Mouse (Mus musculus): Measurements from ENCODE around the gene Zfp462.

DNA sequence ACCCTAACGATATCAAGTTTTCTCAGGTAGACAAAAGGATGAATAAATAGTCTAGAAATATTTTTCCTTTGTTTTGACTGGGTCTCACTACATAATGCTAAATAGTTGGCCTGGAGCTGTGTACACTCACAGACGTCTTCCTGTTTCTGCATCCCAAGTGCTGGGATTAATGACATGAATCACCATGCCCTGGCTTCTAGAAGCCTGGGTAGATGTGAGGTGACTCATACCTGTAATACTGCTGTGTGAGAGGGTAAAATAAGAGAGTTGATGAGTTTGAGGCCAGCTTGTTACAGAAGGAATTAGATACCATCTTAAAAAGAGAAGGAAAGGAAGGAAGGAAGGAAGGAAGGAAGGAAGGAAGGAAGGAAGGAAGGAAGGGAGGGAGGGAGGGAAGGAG is 15.2 kb upstream of the Zfp462 start:
- TF ChIP-seq CTCF (IDR thresholded peaks at IDR 0.05; ENCODE audit: low read depth) (no peak), EP300 (IDR thresholded peaks at IDR 0.05; ENCODE audit: low read depth) (no peak)
